Mouse (Mus musculus): ENCODE results near the gene Trim9.

GRCm38 (mm10) chr12:70196341-70196740 lies 151.1 kb downstream of the Trim9 start:
- TF ChIP-seq POLR2A (IDR thresholded peaks at IDR 0.05; ENCODE audit: insufficient read depth, low read length) (no peak), CTCF (IDR thresholded peaks at IDR 0.05; ENCODE audit: low read depth, low read length) (no peak), EP300 (IDR thresholded peaks at IDR 0.05; ENCODE audit: insufficient read depth, low read depth, low read length) (no peak)
